Mouse (Mus musculus) kidney, adult 2 months (tissue): ENCODE data around the gene Adora2a. TPM values are rescaled to one million over a fixed set of nuclear protein-coding genes. Genes with fewer than 3 reads are reported as not detected.

ENCODE experiments used
- DNase-seq: peaks from one replicate; pipeline ENCODE4 v3.0.0; 2021
- H3K27ac ChIP-seq: fragments of 200-500 bp; 2 replicates; pipeline ENCODE4 v1.5.1; 2012; ENCODE audit warnings: low read depth, low read length, control low read depth, inconsistent platforms; ENCODE audit not compliant: insufficient read depth
- H3K27me3 ChIP-seq: fragments of 200-500 bp; replicated peaks from 2 replicates; pipeline ENCODE4 v1.6.1; 2012; ENCODE audit warnings: mild to moderate bottlenecking, moderate library complexity, low read length, inconsistent platforms; ENCODE audit not compliant: control insufficient read depth, insufficient read depth
- H3K36me3 ChIP-seq: fragments of 200-500 bp; 2 replicates; pipeline ENCODE4 v1.6.1; 2012; ENCODE audit warnings: mild to moderate bottlenecking, moderate library complexity, low read length, inconsistent platforms; ENCODE audit not compliant: control insufficient read depth, insufficient read depth
- H3K4me1 ChIP-seq: fragments of 200-500 bp; 2 replicates; pipeline ENCODE4 v1.6.1; 2011; ENCODE audit warnings: low read length; ENCODE audit not compliant: control insufficient read depth, insufficient read depth
- H3K4me3 ChIP-seq: fragments of 200-500 bp; 2 replicates; pipeline ENCODE4 v1.5.1; 2011; ENCODE audit warnings: mild to moderate bottlenecking, low read depth, low read length, control low read depth; ENCODE audit not compliant: insufficient read depth
- CTCF ChIP-seq: fragments of 200-500 bp; conservative IDR thresholded peaks from 2 replicates; pipeline ENCODE4 v1.5.1; 2011; ENCODE audit warnings: low read depth, mild to moderate bottlenecking, control low read depth, low read length, moderate library complexity, mixed read lengths; ENCODE audit not compliant: insufficient read depth, insufficient read length
- POLR2A ChIP-seq: fragments of 200-500 bp; IDR thresholded peaks from one replicate; pipeline ENCODE4 v1.6.1; 2011; ENCODE audit warnings: low read depth, low read length, control low read depth
- WGBS: fragments of 180-500 bp; shearing (Covaris S2); methylation state at CpG from one replicate; pipeline ENCODE4 v1.1.7; 2018; 5-methylcytosine and 5-hydroxymethylcytosine counted together
- polyA plus RNA-seq: library from polyadenylated mRNA; depleted of rRNA; stranded (reverse); fragments of >200 nt; gene quantifications from 2 replicates; pipeline ENCODE4 v1.2.3, GENCODE M21; 2012

Adora2a gene
- polyA plus RNA-seq, 1 experiment, result 13.3 TPM

DNA sequence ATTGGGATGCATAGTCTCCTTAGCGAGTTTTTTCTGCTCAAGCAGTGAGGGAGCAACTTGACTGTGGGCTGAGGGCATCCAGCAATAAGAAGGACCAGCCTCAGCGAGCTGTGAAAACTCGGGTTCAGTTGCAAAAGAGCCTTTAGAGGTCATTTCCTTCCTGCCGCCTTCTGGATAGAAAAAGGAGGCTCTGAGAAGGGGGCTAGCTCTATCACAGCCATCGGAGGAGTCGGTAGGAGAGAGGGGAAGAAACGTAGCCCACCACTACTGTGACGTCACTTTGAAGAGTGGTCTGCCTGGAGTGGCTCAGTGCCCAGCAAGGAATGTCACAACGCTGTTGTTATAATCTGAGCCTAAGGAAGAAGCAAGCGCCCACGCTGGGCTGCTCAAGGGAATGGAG lies 10.4 kb downstream of the Adora2a start:
- TF ChIP-seq POLR2A (no peak), CTCF (no peak)
- peaks cover 6% of the 10 kb centered on the region; the same call in 1 of the 2 replicates for H3K4me1 ChIP-seq
- no peak overlapping the region for H3K27ac ChIP-seq
- DNase-seq, result no peak
- no peaks in the 10 kb centered on the region for H3K27me3 ChIP-seq
- H3K4me3 ChIP-seq, result no peak overlapping the region
- H3K36me3 ChIP-seq, result no peaks in the 10 kb centered on the region
- WGBS, result 58% methylated on average over 11 of the region's 11 CpGs

GRCm38 (mm10) chr10:75328201-75328704 lies 11.6 kb downstream of the Adora2a start:
- no peak overlapping the region for H3K4me3 ChIP-seq
- H3K4me1 ChIP-seq, result peaks cover 6% of the 10 kb centered on the region; the same call in 1 of the 2 replicates
- no peaks in the 10 kb centered on the region for H3K36me3 ChIP-seq
- no peak for DNase-seq
- H3K27me3 ChIP-seq, result no peaks in the 10 kb centered on the region
- no peak overlapping the region for H3K27ac ChIP-seq
- 62% methylated on average over 4 of the region's 4 CpGs for WGBS
- TF ChIP-seq POLR2A, result no peak
- TF ChIP-seq CTCF, result no peak

- TF ChIP-seq CTCF (no peak), POLR2A (no peak)
- Histone ChIP-seq H3K27ac (no peak overlapping the region), H3K36me3 (no peaks in the 10 kb centered on the region), H3K27me3 (no peaks in the 10 kb centered on the region), H3K4me1 (peaks cover 13% of the 10 kb centered on the region; the same call in 1 of the 2 replicates), H3K4me3 (no peak overlapping the region)
- no peak for DNase-seq
- 95% methylated on average over 3 of the region's 3 CpGs for WGBS
These were observed 15.6 kb downstream of the Adora2a start for GRCm38 (mm10) chr10:75332268-75332667.

GRCm38 (mm10) chr10:75333176-75333776 lies 16.6 kb downstream of the Adora2a start:
- WGBS, result 93% methylated on average over 23 of the region's 23 CpGs
- Histone ChIP-seq H3K27me3 (no peaks in the 10 kb centered on the region), H3K36me3 (no peaks in the 10 kb centered on the region), H3K4me3 (no peak overlapping the region), H3K4me1 (peaks cover 15% of the 10 kb centered on the region), H3K27ac (no peak overlapping the region)
- TF ChIP-seq POLR2A (no peak), CTCF (no peak)
- DNase-seq, result no peak

DNA sequence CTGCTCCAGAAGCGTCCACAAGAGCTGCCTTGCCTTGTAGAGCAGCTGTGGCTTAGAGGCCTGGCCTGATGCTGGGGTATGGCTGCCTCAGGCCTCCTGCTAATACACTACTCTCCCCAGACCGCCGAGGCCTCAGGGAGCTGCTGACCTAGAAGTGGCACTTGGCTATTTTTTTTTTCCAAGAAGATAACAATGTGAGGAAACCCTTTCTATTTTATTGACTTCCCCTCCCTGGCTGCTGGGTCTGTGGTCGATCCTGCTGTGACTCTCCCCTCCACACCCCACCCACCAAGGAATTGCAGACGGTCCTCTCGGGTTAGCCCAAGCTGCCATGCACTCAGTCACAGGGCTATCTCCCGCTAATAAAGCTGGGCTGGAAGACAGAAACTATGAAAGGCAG lies 17.5 kb downstream of the Adora2a start:
- H3K27ac ChIP-seq, result no peak overlapping the region
- H3K4me1 ChIP-seq, result peaks cover 18% of the 10 kb centered on the region
- 71% methylated on average over 7 of the region's 7 CpGs for WGBS
- DNase-seq, result no peak
- H3K4me3 ChIP-seq, result no peak overlapping the region
- no peaks in the 10 kb centered on the region for H3K36me3 ChIP-seq
- H3K27me3 ChIP-seq, result no peaks in the 10 kb centered on the region
- TF ChIP-seq CTCF (no peak), POLR2A (no peak)

GRCm38 (mm10) chr10:75335075-75335474 lies 18.4 kb downstream of the Adora2a start:
- TF ChIP-seq POLR2A, result no peak
- no peak overlapping the region for H3K4me3 ChIP-seq
- 68% methylated on average over 6 of the region's 6 CpGs for WGBS
- no peaks in the 10 kb centered on the region for H3K36me3 ChIP-seq
- no peaks in the 10 kb centered on the region for H3K27me3 ChIP-seq
- peak; percentile 57 for DNase-seq
- no peak overlapping the region for H3K27ac ChIP-seq
- H3K4me1 ChIP-seq, result peaks cover 18% of the 10 kb centered on the region

DNA sequence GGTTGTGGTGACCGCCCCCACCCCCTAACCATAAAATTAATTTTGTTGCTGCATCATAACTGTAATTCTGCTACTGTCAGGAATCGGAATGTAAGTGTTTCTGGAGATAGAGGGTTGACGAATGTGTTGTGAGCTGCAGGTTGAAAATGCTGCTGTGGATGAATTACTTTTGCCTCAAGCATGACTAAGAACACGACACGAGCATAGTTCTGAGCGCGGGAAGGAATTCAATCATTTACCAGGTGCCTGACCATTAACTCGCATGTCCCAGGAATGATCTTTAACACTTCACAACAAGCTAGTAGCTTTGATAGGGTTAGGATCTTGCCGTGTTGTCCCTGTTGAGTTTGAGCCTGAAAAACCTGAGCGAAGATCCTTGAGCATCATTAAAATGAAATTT lies 20.6 kb downstream of the Adora2a start:
- 39% methylated on average over 10 of the region's 10 CpGs for WGBS
- peaks cover 18% of the 10 kb centered on the region for H3K4me1 ChIP-seq

More for the DNA sequence above, 20.6 kb downstream of the Adora2a start:
- DNase-seq, result peak; percentile 81
- Histone ChIP-seq H3K27me3 (no peaks in the 10 kb centered on the region), H3K36me3 (no peaks in the 10 kb centered on the region), H3K4me3 (no peak overlapping the region), H3K27ac (no peak overlapping the region)
- no peak for TF ChIP-seq CTCF
- TF ChIP-seq POLR2A, result no peak
